Mouse (Mus musculus) embryonic fibroblast, embryonic 13.5 days (primary cell): Measurements from ENCODE around the gene Trim69.

Source experiments
- CTCF ChIP-seq: IDR thresholded peaks from 2 replicates; pipeline ENCODE4 v1.5.1; 2011; ENCODE audit warnings: mild to moderate bottlenecking, control low read depth, low read length, moderate library complexity, borderline replicate concordance; ENCODE audit not compliant: insufficient read depth
- POLR2A ChIP-seq: IDR thresholded peaks from 2 replicates; pipeline ENCODE4 v1.6.1; 2011; ENCODE audit warnings: low read depth, mild to moderate bottlenecking, control low read depth, low read length, moderate library complexity

- no peak for TF ChIP-seq CTCF
- no peak for TF ChIP-seq POLR2A
Observed at GRCm38 (mm10) chr2:122171292-122171691, 10.8 kb downstream of the Trim69 start.
